Mouse (Mus musculus) hindbrain, embryonic 13.5 days (tissue): ENCODE data around the gene Kcnq4. TPM values are rescaled to one million over a fixed set of nuclear protein-coding genes. Genes with fewer than 3 reads are reported as not detected.

ENCODE experiments used
- ATAC-seq: fragments of 200-750 bp; cut with Nextera tagmentation; 2 replicates; pipeline ENCODE4 v1.8.0; 2017; ENCODE audit warnings: moderate TSS enrichment; ENCODE audit not compliant: low FRiP score
- H3K27ac ChIP-seq: fragments of 300-500 bp; sonication (generic); 2 replicates; pipeline ENCODE4 v1.5.1; 2015; ENCODE audit warnings: inconsistent platforms, mild to moderate bottlenecking, moderate library complexity
- H3K27me3 ChIP-seq: fragments of 300-500 bp; sonication (generic); 2 replicates; pipeline ENCODE4 v1.6.1; 2015; ENCODE audit warnings: mild to moderate bottlenecking, inconsistent platforms
- H3K36me3 ChIP-seq: fragments of 300-500 bp; sonication (generic); 2 replicates; pipeline ENCODE4 v1.6.1; 2015; ENCODE audit warnings: mild to moderate bottlenecking, inconsistent platforms
- H3K4me1 ChIP-seq: fragments of 300-500 bp; sonication (generic); replicated peaks from 2 replicates; pipeline ENCODE4 v1.6.1; 2015; ENCODE audit warnings: inconsistent platforms
- H3K4me2 ChIP-seq: fragments of 300-500 bp; sonication (generic); 2 replicates; pipeline ENCODE4 v1.6.1; 2015; ENCODE audit warnings: inconsistent platforms, mild to moderate bottlenecking, moderate library complexity
- H3K4me3 ChIP-seq: fragments of 300-500 bp; sonication (generic); 2 replicates; pipeline ENCODE4 v1.5.1; 2015; ENCODE audit warnings: mild to moderate bottlenecking, inconsistent platforms
- H3K9ac ChIP-seq: fragments of 300-500 bp; sonication (generic); 2 replicates; pipeline ENCODE4 v1.6.1; 2015; ENCODE audit warnings: mild to moderate bottlenecking, inconsistent platforms
- H3K9me3 ChIP-seq: fragments of 300-500 bp; sonication (generic); 2 replicates; pipeline ENCODE4 v1.6.1; 2016; ENCODE audit warnings: inconsistent platforms
- WGBS: fragments of 180-500 bp; shearing (Covaris S2); methylation state at CpG from one replicate; pipeline ENCODE4 v1.1.7; 2015; 5-methylcytosine and 5-hydroxymethylcytosine counted together
- polyA plus RNA-seq: library from polyadenylated mRNA; unstranded; fragments of >200 nt; fragmentation: Nextera tagmentation; extraction: Ambion mirVana; gene quantifications from 2 replicates; pipeline ENCODE4 v1.2.1, GENCODE M21; 2015

Gene Kcnq4
- polyA plus RNA-seq, 1 experiment from 2014 or later, result 5.8 TPM

GRCm38 (mm10) chr4:120743636-120744035 lies 4.8 kb downstream of the Kcnq4 start:
- Histone ChIP-seq H3K9me3 (no peaks in the 10 kb centered on the region), H3K36me3 (no peaks in the 10 kb centered on the region), H3K4me2 (no peak overlapping the region), H3K27me3 (peaks cover 52% of the 10 kb centered on the region), H3K9ac (no peak overlapping the region), H3K27ac (no peak overlapping the region), H3K4me1 (peaks cover 37% of the 10 kb centered on the region), H3K4me3 (no peak overlapping the region)
- ATAC-seq, result no peak
- 78% methylated on average over 3 of the region's 3 CpGs for WGBS

- H3K9me3 ChIP-seq, result no peaks in the 10 kb centered on the region
- no peak overlapping the region for H3K4me3 ChIP-seq
- H3K36me3 ChIP-seq, result no peaks in the 10 kb centered on the region
- 71% methylated on average over 6 of the region's 6 CpGs for WGBS
- H3K27ac ChIP-seq, result no peak overlapping the region
- H3K27me3 ChIP-seq, result peaks cover 32% of the 10 kb centered on the region
- peaks cover 15% of the 10 kb centered on the region for H3K4me1 ChIP-seq
- H3K9ac ChIP-seq, result no peak overlapping the region
- no peak; the same call in 1 of the 2 replicates for ATAC-seq
- H3K4me2 ChIP-seq, result no peak overlapping the region
These were observed 7.1 kb downstream of the Kcnq4 start for GRCm38 (mm10) chr4:120741303-120741702.

GRCm38 (mm10) chr4:120734012-120734622 lies 14.3 kb downstream of the Kcnq4 start:
- Histone ChIP-seq H3K4me1 (peaks cover 24% of the 10 kb centered on the region), H3K27me3 (peaks cover 47% of the 10 kb centered on the region), H3K4me3 (no peak overlapping the region), H3K4me2 (no peak overlapping the region), H3K27ac (no peak overlapping the region), H3K9me3 (no peaks in the 10 kb centered on the region), H3K9ac (no peak overlapping the region), H3K36me3 (no peaks in the 10 kb centered on the region)
- WGBS, result 65% methylated on average over 5 of the region's 5 CpGs
- peak; percentile 14; the same call in 1 of the 2 replicates for ATAC-seq

DNA sequence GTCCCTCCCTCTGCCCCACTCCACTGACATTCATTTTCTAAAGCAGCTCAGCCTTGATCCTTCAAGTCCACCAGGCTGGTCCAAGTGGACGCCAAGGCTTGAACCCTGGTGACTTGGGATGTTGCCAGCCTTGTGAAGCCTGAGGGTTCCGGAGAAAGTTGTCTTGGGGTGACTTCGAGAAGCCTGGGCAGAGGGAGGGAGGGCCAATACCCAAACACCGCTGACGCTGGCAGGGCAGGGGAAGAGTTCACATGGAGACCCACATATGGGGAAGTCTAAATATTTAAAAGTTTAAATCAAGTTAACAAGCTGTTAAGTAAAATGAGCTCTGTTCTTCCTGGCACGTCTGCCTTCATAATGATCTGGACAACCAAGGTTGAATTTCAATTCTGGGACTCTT lies 15.7 kb downstream of the Kcnq4 start:
- no peak for ATAC-seq
- no peak overlapping the region for H3K9ac ChIP-seq

GRCm38 (mm10) chr4:120731030-120731644 lies 17.3 kb downstream of the Kcnq4 start:
- peak overlapping the region; percentile 61 for H3K9ac ChIP-seq
- under 1% methylated on average over 40 of the region's 40 CpGs for WGBS
- H3K9me3 ChIP-seq, result no peaks in the 10 kb centered on the region
- H3K4me1 ChIP-seq, result peaks cover 24% of the 10 kb centered on the region
- ATAC-seq, result peak; percentile 60
- H3K36me3 ChIP-seq, result no peaks in the 10 kb centered on the region
- peak overlapping the region; percentile 85 for H3K4me2 ChIP-seq
- peaks cover 45% of the 10 kb centered on the region for H3K27me3 ChIP-seq
- no peak overlapping the region for H3K27ac ChIP-seq
- peak overlapping the region; percentile 46 for H3K4me3 ChIP-seq

More for the DNA sequence above, 15.7 kb downstream of the Kcnq4 start:
- Histone ChIP-seq H3K9me3 (no peaks in the 10 kb centered on the region), H3K36me3 (no peaks in the 10 kb centered on the region), H3K4me2 (no peak overlapping the region), H3K27ac (no peak overlapping the region), H3K4me3 (no peak overlapping the region), H3K27me3 (peaks cover 45% of the 10 kb centered on the region), H3K4me1 (peaks cover 24% of the 10 kb centered on the region)
- WGBS, result 81% methylated on average over 6 of the region's 6 CpGs

- Histone ChIP-seq H3K27me3 (peaks cover 46% of the 10 kb centered on the region), H3K4me3 (peak overlapping the region; percentile 46), H3K9ac (peak overlapping the region; percentile 61; the same call in 1 of the 2 replicates), H3K36me3 (no peaks in the 10 kb centered on the region), H3K4me2 (peak overlapping the region; percentile 85), H3K4me1 (peaks cover 27% of the 10 kb centered on the region), H3K27ac (no peak overlapping the region), H3K9me3 (no peaks in the 10 kb centered on the region)
- ATAC-seq, result peak; percentile 14; the same call in 1 of the 2 replicates
- WGBS, result 27% methylated on average over 6 of the region's 6 CpGs
These were observed 17.8 kb downstream of the Kcnq4 start for GRCm38 (mm10) chr4:120730574-120730973.

GRCm38 (mm10) chr4:120730146-120730545 lies 18.3 kb downstream of the Kcnq4 start:
- no peak for ATAC-seq

DNA sequence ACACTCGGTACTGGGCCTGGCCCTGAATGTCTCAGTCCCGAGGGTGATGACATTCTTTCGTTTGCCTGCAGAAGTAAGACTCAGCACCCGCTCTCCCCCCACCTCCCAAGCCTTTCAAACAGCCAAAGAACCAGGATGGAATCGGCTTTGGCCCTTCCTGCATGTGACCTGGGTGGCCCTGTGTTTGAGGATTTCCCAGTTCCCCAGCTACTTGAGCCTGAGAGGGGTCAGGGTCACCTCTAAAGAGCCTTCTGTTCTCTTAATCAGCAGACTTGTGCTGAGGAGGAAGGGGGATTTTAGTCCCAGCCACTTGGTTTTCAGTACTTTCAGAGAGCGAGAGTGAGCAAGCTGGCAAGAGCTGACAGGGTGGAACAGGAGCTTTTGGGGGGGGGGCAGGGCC lies 19.0 kb downstream of the Kcnq4 start:
- 59% methylated on average over 6 of the region's 6 CpGs for WGBS
- Histone ChIP-seq H3K27me3 (peaks cover 47% of the 10 kb centered on the region), H3K9ac (no peak overlapping the region)

More at GRCm38 (mm10) chr4:120730146-120730545, 18.3 kb downstream of the Kcnq4 start:
- H3K4me3 ChIP-seq, result no peak overlapping the region
- no peaks in the 10 kb centered on the region for H3K36me3 ChIP-seq
- no peak overlapping the region for H3K9ac ChIP-seq
- no peak overlapping the region for H3K4me2 ChIP-seq
- WGBS, result 77% methylated on average over 6 of the region's 6 CpGs
- H3K27ac ChIP-seq, result no peak overlapping the region
- H3K27me3 ChIP-seq, result peaks cover 47% of the 10 kb centered on the region
- peaks cover 28% of the 10 kb centered on the region for H3K4me1 ChIP-seq
- H3K9me3 ChIP-seq, result no peaks in the 10 kb centered on the region

DNA sequence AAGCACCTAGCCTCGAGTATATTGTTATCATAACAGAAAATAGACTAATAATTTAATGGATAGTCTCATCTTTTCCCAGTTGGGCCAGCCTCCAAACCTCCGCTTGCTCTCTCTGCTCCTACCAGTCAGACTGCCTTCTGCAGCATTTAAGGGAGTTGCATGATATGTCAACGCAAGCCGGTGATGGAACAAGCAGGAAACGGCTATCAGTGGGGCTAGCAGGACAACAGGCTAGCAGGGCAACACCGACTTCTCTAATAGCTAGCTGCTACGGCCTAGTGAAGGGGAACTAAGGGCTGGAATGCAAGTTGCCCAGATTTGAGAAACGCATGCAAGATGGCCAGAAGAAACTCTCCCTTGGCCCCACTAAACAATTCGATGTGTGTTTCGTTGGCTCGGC lies 20.6 kb downstream of the Kcnq4 start:
- WGBS, result 83% methylated on average over 11 of the region's 11 CpGs
- Histone ChIP-seq H3K27me3 (peaks cover 35% of the 10 kb centered on the region), H3K9ac (no peak overlapping the region), H3K27ac (no peak overlapping the region), H3K4me3 (no peak overlapping the region), H3K4me1 (peaks cover 15% of the 10 kb centered on the region), H3K4me2 (no peak overlapping the region), H3K9me3 (no peaks in the 10 kb centered on the region), H3K36me3 (no peaks in the 10 kb centered on the region)
- ATAC-seq, result no peak

More for the DNA sequence above, 19.0 kb downstream of the Kcnq4 start:
- Histone ChIP-seq H3K9me3 (no peaks in the 10 kb centered on the region), H3K4me3 (no peak overlapping the region), H3K4me2 (no peak overlapping the region), H3K4me1 (peaks cover 28% of the 10 kb centered on the region), H3K36me3 (no peaks in the 10 kb centered on the region), H3K27ac (no peak overlapping the region)
- no peak for ATAC-seq

DNA sequence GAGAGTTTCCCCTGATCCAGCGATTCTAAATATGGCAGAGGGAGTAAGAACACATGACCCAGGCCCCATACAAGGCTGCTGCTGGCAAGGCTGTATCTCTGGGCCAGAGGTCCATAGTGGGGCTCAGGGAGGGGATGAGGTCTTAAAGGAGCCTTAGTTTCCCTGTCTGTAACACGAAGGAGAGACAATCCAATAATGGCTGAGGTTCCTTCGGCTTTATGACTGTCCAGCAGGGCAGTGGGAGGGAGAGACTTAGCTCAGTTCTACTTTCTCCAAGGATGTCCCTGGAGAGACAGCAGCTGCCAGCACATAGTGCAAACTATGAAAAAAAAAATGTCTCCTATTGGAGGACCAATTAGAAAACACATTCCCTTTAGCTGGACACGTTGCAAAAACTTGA lies 22.2 kb downstream of the Kcnq4 start:
- Histone ChIP-seq H3K9ac (no peak overlapping the region), H3K4me2 (no peak overlapping the region), H3K4me1 (peaks cover 10% of the 10 kb centered on the region), H3K4me3 (no peak overlapping the region), H3K36me3 (no peaks in the 10 kb centered on the region), H3K27me3 (peaks cover 20% of the 10 kb centered on the region), H3K9me3 (no peaks in the 10 kb centered on the region), H3K27ac (no peak overlapping the region)
- 68% methylated on average over 4 of the region's 4 CpGs for WGBS
- ATAC-seq, result no peak

DNA sequence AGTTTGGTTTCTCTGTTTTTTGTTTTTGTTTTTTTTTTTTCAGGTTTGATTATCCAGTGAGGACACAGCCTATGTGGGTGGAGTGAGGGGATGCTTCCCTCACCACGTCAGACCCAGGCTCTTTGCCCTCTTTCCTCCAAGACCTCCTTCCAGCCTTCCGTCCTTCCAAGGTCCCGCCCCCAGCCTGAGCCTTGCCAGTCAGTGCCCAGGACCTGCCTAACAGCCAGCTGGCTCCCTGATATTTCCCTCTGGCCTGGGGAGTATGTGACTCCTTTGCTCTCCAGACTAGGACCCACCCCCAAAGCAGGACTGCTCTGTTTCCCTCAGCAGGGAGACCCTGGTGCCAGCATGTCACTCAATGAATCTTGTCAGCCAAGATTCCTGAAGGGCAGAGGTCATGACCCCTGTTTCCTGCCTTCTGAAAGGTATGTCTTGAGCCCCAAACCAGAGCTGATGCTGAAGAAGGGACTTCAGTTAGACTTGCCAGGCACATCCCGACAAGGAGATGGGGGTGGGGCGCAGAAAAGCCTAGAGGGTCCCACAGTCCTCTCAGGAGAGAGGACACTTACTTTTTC lies 22.8 kb downstream of the Kcnq4 start:
- H3K4me1 ChIP-seq, result peaks cover 4% of the 10 kb centered on the region
- ATAC-seq, result no peak

DNA sequence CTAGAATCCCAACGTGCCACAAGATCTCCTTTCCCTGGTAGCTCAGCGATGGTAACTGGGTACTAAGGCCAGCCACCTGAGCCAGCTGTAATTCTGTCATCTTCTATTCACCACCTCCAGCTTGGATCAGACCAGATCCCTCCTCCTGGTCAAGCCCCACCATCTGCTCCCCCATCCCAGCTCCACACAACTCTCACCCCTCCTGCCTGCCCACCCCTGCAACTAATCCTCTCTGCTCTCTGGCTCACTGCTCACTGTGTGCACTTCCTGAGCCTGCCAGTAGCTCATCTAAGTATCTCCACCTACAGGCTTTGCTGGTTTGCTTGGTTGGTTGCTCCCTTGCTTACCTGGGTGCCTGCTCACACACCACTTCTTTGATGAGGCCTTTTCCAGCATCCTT lies 26.8 kb downstream of the Kcnq4 start:
- Histone ChIP-seq H3K9ac (no peak overlapping the region), H3K4me1 (peaks cover 8% of the 10 kb centered on the region), H3K36me3 (no peaks in the 10 kb centered on the region), H3K4me3 (no peak overlapping the region), H3K4me2 (no peak overlapping the region), H3K27me3 (peaks cover 18% of the 10 kb centered on the region), H3K9me3 (no peaks in the 10 kb centered on the region), H3K27ac (no peak overlapping the region)
- ATAC-seq, result no peak
- WGBS, result 79% methylated on average over 2 of the region's 2 CpGs

More for the DNA sequence above, 22.8 kb downstream of the Kcnq4 start:
- Histone ChIP-seq H3K36me3 (no peaks in the 10 kb centered on the region), H3K9ac (no peak overlapping the region), H3K27me3 (peaks cover 16% of the 10 kb centered on the region), H3K9me3 (no peaks in the 10 kb centered on the region), H3K4me3 (no peak overlapping the region), H3K27ac (no peak overlapping the region), H3K4me2 (no peak overlapping the region)
- WGBS, result 38% methylated on average over 5 of the region's 5 CpGs
